Mouse (Mus musculus) small intestine, adult 2 months (tissue): Measurements from ENCODE around the gene Tmem218.

Experiments used
- CTCF ChIP-seq: fragments of 200-500 bp; IDR thresholded peaks from 2 replicates; pipeline ENCODE4 v1.5.1; 2012; ENCODE audit warnings: low read depth, mild to moderate bottlenecking, control low read depth, inconsistent platforms, low read length, moderate library complexity, mixed read lengths; ENCODE audit not compliant: insufficient replicate concordance, insufficient read length; ENCODE audit errors: extremely low read depth
- POLR2A ChIP-seq: fragments of 200-500 bp; IDR thresholded peaks from 2 replicates; pipeline ENCODE4 v1.6.1; 2012; ENCODE audit warnings: low read depth, mild to moderate bottlenecking, control low read depth, inconsistent platforms, low read length, moderate library complexity

- TF ChIP-seq POLR2A (no peak), CTCF (no peak)
Observed at GRCm38 (mm10) chr9:37179596-37179995, 28.4 kb upstream of the Tmem218 start.
